Mouse (Mus musculus) megakaryocyte, embryonic 14.5 days (primary cell): ENCODE measurements around the gene Scd2. TPM values are rescaled to one million over a fixed set of nuclear protein-coding genes. Genes with fewer than 3 reads are reported as not detected.
"Not testable (repeated sequence)": the region's sequence is repeated elsewhere in the genome, so short reads cannot be mapped to it uniquely, and the experiment has no call there.

Source experiments
- H3K27me3 ChIP-seq: replicated peaks from 2 replicates; pipeline ENCODE3; 2012; ENCODE audit warnings: inconsistent platforms
- H3K36me3 ChIP-seq: replicated peaks from 2 replicates; pipeline ENCODE3; 2012; ENCODE audit warnings: low read length, inconsistent platforms, mixed read lengths
- H3K4me1 ChIP-seq: 2 replicates; pipeline ENCODE4 v1.6.1; 2012; ENCODE audit warnings: inconsistent platforms
- H3K4me3 ChIP-seq: replicated peaks from 2 replicates; pipeline ENCODE3; 2012; ENCODE audit warnings: moderate library complexity, mild to moderate bottlenecking, inconsistent platforms
- H3K9me3 ChIP-seq: 2 replicates; pipeline ENCODE4 v1.6.1; 2012; ENCODE audit warnings: inconsistent platforms
- FLI1 ChIP-seq: IDR thresholded peaks from 2 replicates; pipeline ENCODE4 v1.6.1; 2012; ENCODE audit warnings: low read length, inconsistent platforms, mixed read lengths
- GATA1 ChIP-seq: IDR thresholded peaks from 3 replicates; pipeline ENCODE4 v1.6.1; 2012; ENCODE audit warnings: mixed read lengths, low read length, inconsistent platforms, borderline replicate concordance
- polyA plus RNA-seq: library from polyadenylated mRNA; stranded (reverse); fragments of >175 nt; gene quantifications from 2 replicates; pipeline ENCODE4 v1.2.3, GENCODE M21; 2012; ENCODE audit warnings: low replicate concordance; ENCODE audit not compliant: insufficient read depth

The Scd2 gene
- polyA plus RNA-seq, 1 experiment = 14.5 TPM

DNA sequence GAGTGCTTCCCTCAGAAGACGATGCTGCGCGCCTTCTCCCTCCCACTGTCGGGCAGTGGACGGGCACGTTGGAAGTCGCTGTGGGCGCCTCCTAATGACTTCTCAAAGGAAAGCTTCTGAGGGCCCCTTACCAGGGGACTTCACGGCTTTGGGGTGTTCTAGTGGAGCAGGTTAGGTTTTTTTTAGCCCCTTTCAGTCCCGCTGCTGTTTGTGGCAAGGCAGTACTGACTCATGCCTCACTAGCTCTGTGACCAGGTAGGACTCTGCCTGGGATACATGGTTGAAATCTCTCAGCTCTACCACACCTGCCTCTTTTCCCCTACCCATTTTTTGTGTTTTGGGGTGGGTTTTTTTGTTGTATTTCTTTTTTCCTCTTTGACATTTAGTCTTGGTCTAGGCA, 10.9 kb downstream of the Scd2 start:
- H3K9me3 ChIP-seq = no peaks in the 10 kb centered on the region
- H3K4me3 ChIP-seq = no peak overlapping the region
- H3K27me3 ChIP-seq = no peaks in the 10 kb centered on the region
- H3K4me1 ChIP-seq = peaks cover 54% of the 10 kb centered on the region
- H3K36me3 ChIP-seq = peaks cover 97% of the 10 kb centered on the region
- TF ChIP-seq GATA1 (no peak), FLI1 (no peak)

- H3K36me3 ChIP-seq = peaks cover 96% of the 10 kb centered on the region
- H3K4me1 ChIP-seq = peaks cover 48% of the 10 kb centered on the region
- no peaks in the 10 kb centered on the region for H3K9me3 ChIP-seq
- H3K4me3 ChIP-seq = no peak overlapping the region
- TF ChIP-seq FLI1 (no peak), GATA1 (no peak)
- H3K27me3 ChIP-seq = no peaks in the 10 kb centered on the region
These were observed 11.5 kb downstream of the Scd2 start for GRCm38 (mm10) chr19:44304851-44305510.

DNA sequence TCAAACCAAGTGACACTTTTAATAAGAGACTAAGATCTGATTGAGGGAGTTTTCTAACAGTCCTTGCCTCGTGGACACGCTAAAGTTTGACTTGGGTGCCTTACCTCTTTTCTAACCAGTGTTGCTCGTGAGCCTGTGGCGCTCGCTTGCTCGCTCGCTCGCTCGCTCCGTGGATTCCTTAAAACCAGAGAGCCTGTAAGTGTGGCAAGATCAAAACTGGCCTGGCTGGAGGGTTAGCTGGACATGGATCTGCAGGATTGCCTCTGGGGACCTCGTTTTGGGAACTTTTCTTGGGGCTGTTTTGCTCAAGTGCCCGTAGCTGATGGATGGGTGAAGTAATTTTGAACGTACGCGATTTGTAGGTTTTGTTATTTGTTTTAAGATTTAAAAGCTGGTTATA, 12.2 kb downstream of the Scd2 start:
- Histone ChIP-seq H3K9me3 (no peaks in the 10 kb centered on the region), H3K27me3 (no peaks in the 10 kb centered on the region), H3K36me3 (peaks cover 92% of the 10 kb centered on the region), H3K4me3 (no peak overlapping the region), H3K4me1 (peaks cover 41% of the 10 kb centered on the region)
- TF ChIP-seq FLI1 = no peak
- no peak for TF ChIP-seq GATA1

GRCm38 (mm10) chr19:44306171-44306570, 12.7 kb downstream of the Scd2 start:
- peaks cover 87% of the 10 kb centered on the region for H3K36me3 ChIP-seq
- no peaks in the 10 kb centered on the region for H3K27me3 ChIP-seq
- H3K4me1 ChIP-seq = peaks cover 41% of the 10 kb centered on the region
- H3K4me3 ChIP-seq = no peak overlapping the region
- H3K9me3 ChIP-seq = no peaks in the 10 kb centered on the region
- no peak for TF ChIP-seq FLI1
- TF ChIP-seq GATA1 = no peak

- Histone ChIP-seq H3K4me1 (peaks cover 44% of the 10 kb centered on the region), H3K27me3 (no peaks in the 10 kb centered on the region), H3K36me3 (peaks cover 81% of the 10 kb centered on the region), H3K4me3 (no peak overlapping the region), H3K9me3 (no peaks in the 10 kb centered on the region)
- TF ChIP-seq FLI1 (no peak), GATA1 (no peak)
These were observed 13.8 kb downstream of the Scd2 start for GRCm38 (mm10) chr19:44307101-44307914.

- peaks cover 42% of the 10 kb centered on the region for H3K4me1 ChIP-seq
- H3K9me3 ChIP-seq = no peaks in the 10 kb centered on the region
- H3K36me3 ChIP-seq = peaks cover 74% of the 10 kb centered on the region
- no peaks in the 10 kb centered on the region for H3K27me3 ChIP-seq
- no peak overlapping the region for H3K4me3 ChIP-seq
- no peak for TF ChIP-seq GATA1
- no peak for TF ChIP-seq FLI1
These were observed 14.5 kb downstream of the Scd2 start for GRCm38 (mm10) chr19:44307915-44308470.

GRCm38 (mm10) chr19:44308611-44309246, 15.3 kb downstream of the Scd2 start:
- H3K36me3 ChIP-seq = peaks cover 67% of the 10 kb centered on the region
- no peaks in the 10 kb centered on the region for H3K9me3 ChIP-seq
- H3K27me3 ChIP-seq = no peaks in the 10 kb centered on the region
- TF ChIP-seq FLI1 = no peak
- no peak for TF ChIP-seq GATA1
- H3K4me1 ChIP-seq = peaks cover 40% of the 10 kb centered on the region
- H3K4me3 ChIP-seq = no peak overlapping the region

- TF ChIP-seq GATA1 (no peak), FLI1 (no peak)
- H3K4me3 ChIP-seq = no peak overlapping the region
These were observed 16.1 kb downstream of the Scd2 start for GRCm38 (mm10) chr19:44309351-44310154.

GRCm38 (mm10) chr19:44310155-44310575, 16.7 kb downstream of the Scd2 start:
- peaks cover 40% of the 10 kb centered on the region for H3K4me1 ChIP-seq
- peaks cover 52% of the 10 kb centered on the region for H3K36me3 ChIP-seq
- H3K27me3 ChIP-seq, H3K4me3 ChIP-seq, H3K9me3 ChIP-seq: not testable (repeated sequence)

More at GRCm38 (mm10) chr19:44309351-44310154, 16.1 kb downstream of the Scd2 start:
- H3K9me3 ChIP-seq = no peaks in the 10 kb centered on the region
- peaks cover 40% of the 10 kb centered on the region for H3K4me1 ChIP-seq
- H3K27me3 ChIP-seq = no peaks in the 10 kb centered on the region
- peaks cover 59% of the 10 kb centered on the region for H3K36me3 ChIP-seq
